In genomic region chr1:66829400-66830080, GRCm38 (mm10) we compare ENCODE assay signal across 20 mouse cellular contexts. TPM values are rescaled to one million over a fixed set of nuclear protein-coding genes. Genes with fewer than 3 reads are reported as not detected.
DNase-seq lines count a peak whose midpoint lies in the region; ATAC-seq and TF ChIP-seq lines count a peak whose summit lies in the region.
"Had no signal": no experiment of that assay in that cellular context is flagged by ENCODE, and none has a peak within 500 bp of the region (broad histone marks: within the 10 kb centered on the region; RNA-seq: fewer than 3 reads in every experiment).

No protein-coding gene starts in this region.

- H3K4me3 ChIP-seq in lung, embryonic 15.5 days, result no peak overlapping the region
- no peak overlapping the region for H3K4me3 ChIP-seq in midbrain, embryonic 12.5 days
- H3K4me3 ChIP-seq in midbrain, embryonic 15.5 days, result no peak overlapping the region
- H3K4me3 ChIP-seq: embryonic facial prominence, embryonic 13.5 days; forebrain, embryonic 12.5 days; heart, embryonic 10.5 days had no signal

- peak; percentile 79 for DNase-seq in kidney, adult 9 months
- DNase-seq in kidney, adult 18-20 months, result no peak
- no peak for DNase-seq in lung, postnatal 14 days
- DNase-seq in brain, embryonic 14.5 days (ENCODE audit: low read depth), result peak; percentile 24
- DNase-seq in adrenal gland, postnatal 14 days, result no peak
- DNase-seq: adrenal gland, postnatal 10 days; cerebellum, adult 18-20 months; cerebellum, adult 9-11 months; cerebellum, postnatal 36 days; gastrocnemius, postnatal 10 days; heart, adult 18-20 months; heart, postnatal 10 days; heart, postnatal 4 days had no signal

- WGBS in lung, embryonic 15.5 days, result 52% methylated on average over 9 of the region's 9 CpGs
- WGBS in midbrain, embryonic 12.5 days, result 62% methylated on average over 9 of the region's 9 CpGs
- 50% methylated on average over 9 of the region's 9 CpGs for WGBS in midbrain, embryonic 15.5 days

- TF ChIP-seq POLR2A in brain, embryonic 14.5 days (IDR thresholded peaks at IDR 0.05; ENCODE audit: borderline replicate concordance, extremely low read depth, insufficient read depth, insufficient read length, poor library complexity, severe bottlenecking), result no peak

- H3K27me3 ChIP-seq in lung, embryonic 15.5 days, result no peaks in the 10 kb centered on the region
- H3K27me3 ChIP-seq in midbrain, embryonic 12.5 days, result no peaks in the 10 kb centered on the region
- no peaks in the 10 kb centered on the region for H3K27me3 ChIP-seq in midbrain, embryonic 15.5 days (replicated peaks)
- H3K27me3 ChIP-seq: embryonic facial prominence, embryonic 13.5 days; forebrain, embryonic 12.5 days had no signal

- peaks cover 9% of the 10 kb centered on the region for H3K4me1 ChIP-seq in lung, embryonic 15.5 days
- no peaks in the 10 kb centered on the region for H3K4me1 ChIP-seq in midbrain, embryonic 12.5 days
- peaks cover 7% of the 10 kb centered on the region; the same call in 1 of the 2 replicates for H3K4me1 ChIP-seq in midbrain, embryonic 15.5 days
- H3K4me1 ChIP-seq: forebrain, embryonic 12.5 days had no signal

- peak overlapping the region; percentile 61 for H3K27ac ChIP-seq in lung, embryonic 15.5 days
- 0 out of 2 replicates have a peak overlapping the region, but pooled peaks have one; percentile 1 for H3K27ac ChIP-seq in midbrain, embryonic 12.5 days (replicated peaks)
- H3K27ac ChIP-seq in midbrain, embryonic 15.5 days, result no peak overlapping the region
- H3K27ac ChIP-seq: embryonic facial prominence, embryonic 13.5 days; forebrain, embryonic 12.5 days; heart, embryonic 10.5 days had no signal

- peak; percentile 51; the same call in 1 of the 2 replicates for ATAC-seq in lung, embryonic 15.5 days (ENCODE audit: borderline replicate concordance, extremely low read depth, low FRiP score, low TSS enrichment)
- no peak for ATAC-seq in midbrain, embryonic 12.5 days (ENCODE audit: low FRiP score, low read depth)
- ATAC-seq in midbrain, embryonic 15.5 days (replicated peaks), result no peak
- ATAC-seq: forebrain, embryonic 16.5 days had no signal

- H3K4me2 ChIP-seq in lung, embryonic 15.5 days, result no peak overlapping the region
- H3K4me2 ChIP-seq in midbrain, embryonic 12.5 days (replicated peaks), result no peak overlapping the region
- H3K4me2 ChIP-seq in midbrain, embryonic 15.5 days, result no peak overlapping the region
- H3K4me2 ChIP-seq: embryonic facial prominence, embryonic 13.5 days; forebrain, embryonic 12.5 days had no signal

- peaks cover 9% of the 10 kb centered on the region; the same call in 1 of the 2 replicates for H3K36me3 ChIP-seq in lung, embryonic 15.5 days
- no peaks in the 10 kb centered on the region for H3K36me3 ChIP-seq in midbrain, embryonic 12.5 days
- no peaks in the 10 kb centered on the region for H3K36me3 ChIP-seq in midbrain, embryonic 15.5 days (replicated peaks)
- H3K36me3 ChIP-seq: embryonic facial prominence, embryonic 13.5 days; forebrain, embryonic 12.5 days had no signal

- H3K9ac ChIP-seq in lung, embryonic 15.5 days, result no peak overlapping the region
- no peak overlapping the region for H3K9ac ChIP-seq in midbrain, embryonic 12.5 days (replicated peaks)
- no peak overlapping the region for H3K9ac ChIP-seq in midbrain, embryonic 15.5 days
- H3K9ac ChIP-seq: embryonic facial prominence, embryonic 13.5 days; forebrain, embryonic 12.5 days had no signal

- TF ChIP-seq CTCF in brain, embryonic 14.5 days (IDR thresholded peaks at IDR 0.05; ENCODE audit: borderline replicate concordance, extremely low read depth, insufficient read depth, insufficient read length), result no peak

- no peaks in the 10 kb centered on the region for H3K9me3 ChIP-seq in lung, embryonic 15.5 days
- no peaks in the 10 kb centered on the region for H3K9me3 ChIP-seq in midbrain, embryonic 12.5 days
- no peaks in the 10 kb centered on the region for H3K9me3 ChIP-seq in midbrain, embryonic 15.5 days
- H3K9me3 ChIP-seq: embryonic facial prominence, embryonic 13.5 days; forebrain, embryonic 12.5 days; heart, embryonic 10.5 days had no signal

RNA-seq across cellular contexts. Expression of gene Kansl1l, which starts 12.2 kb away (rescaled TPM):
- 20.4 and 23.2 TPM in 2 replicates for polyA plus RNA-seq in lung, embryonic 15.5 days (2015; fragmentation: Nextera tagmentation; extraction: Ambion mirVana)
- polyA plus RNA-seq in midbrain, embryonic 12.5 days (2016; fragmentation: Nextera tagmentation; extraction: Ambion mirVana), result 17.2 and 20.7 TPM in 2 replicates
- 11.7 and 13.1 TPM in 2 replicates for polyA plus RNA-seq in midbrain, embryonic 15.5 days (2015; fragmentation: Nextera tagmentation; extraction: Ambion mirVana)
- polyA plus RNA-seq in brain, embryonic 14.5 days (2012; rRNA removed), result 14.0 TPM in 2 replicates
- total RNA-seq in adrenal gland, postnatal 14 days (2021), result 21.1 and 21.9 TPM in 2 replicates

RNA-seq across cellular contexts. Expression of gene Acadl, which starts 33.5 kb away (rescaled TPM):
- 179 and 185 TPM in 2 replicates for polyA plus RNA-seq in lung, embryonic 15.5 days (2015; fragmentation: Nextera tagmentation; extraction: Ambion mirVana)
- polyA plus RNA-seq in midbrain, embryonic 12.5 days (2016; fragmentation: Nextera tagmentation; extraction: Ambion mirVana), result 49.2 and 49.9 TPM in 2 replicates
- 34.6 and 39.7 TPM in 2 replicates for polyA plus RNA-seq in midbrain, embryonic 15.5 days (2015; fragmentation: Nextera tagmentation; extraction: Ambion mirVana)
- polyA plus RNA-seq in brain, embryonic 14.5 days (2012; rRNA removed), result 9.6 and 18.0 TPM in 2 replicates
- 1,251 and 1,324 TPM in 2 replicates for total RNA-seq in adrenal gland, postnatal 14 days (2021)

Comparison
In these comparisons a context has a peak if more than half of its experiments do, and no peak if none do; other contexts are left out.
1. DNase-seq: peak in kidney, adult 9 months (single experiment) and brain, embryonic 14.5 days (single experiment); none in kidney, adult 18-20 months (single experiment), lung, postnatal 14 days (single experiment) and adrenal gland, postnatal 14 days (single experiment).